Mouse (Mus musculus) left cerebral cortex, adult 18-20 months (tissue): ENCODE results near the gene Ino80b. TPM values are rescaled to one million over a fixed set of nuclear protein-coding genes. Genes with fewer than 3 reads are reported as not detected.

Experiments used
- DNase-seq, 2 experiments: peaks; one replicate each; pipeline ENCODE4 v3.0.0; 2021 to 2022; ENCODE audit warnings: low spot score in 2 of 2, mixed read lengths in 1 of 2
- total RNA-seq, 2 experiments: library from RNA; stranded (reverse); gene quantifications; 2 replicates each; pipeline ENCODE4 v1.2.3; 2021

The Ino80b gene
- total RNA-seq, 2 experiments from 2014 or later, result 23.1 to 26.3 TPM

GRCm38 (mm10) chr6:83118825-83119733 lies 6.2 kb downstream of the Ino80b start:
- DNase-seq, result no peak

- DNase-seq, result no peak
These were observed 6.9 kb downstream of the Ino80b start for GRCm38 (mm10) chr6:83118369-83118768.

- DNase-seq, result no peak
These were observed 7.6 kb downstream of the Ino80b start for GRCm38 (mm10) chr6:83117616-83118015.

GRCm38 (mm10) chr6:83117165-83117438 lies 8.1 kb downstream of the Ino80b start:
- DNase-seq, result no peak

- DNase-seq, result no peak
These were observed 8.7 kb downstream of the Ino80b start for GRCm38 (mm10) chr6:83116373-83117164.

- no peak for DNase-seq
These were observed 9.4 kb downstream of the Ino80b start for GRCm38 (mm10) chr6:83115682-83116372.

GRCm38 (mm10) chr6:83115011-83115671 lies 10.1 kb downstream of the Ino80b start, which contains the start of gene Mogs:
TSS of gene Mogs (plus strand) at chr6:83115496.
- peak; percentile 95 for DNase-seq

- no peak for DNase-seq
These were observed 13.6 kb downstream of the Ino80b start for GRCm38 (mm10) chr6:83111510-83112136.

GRCm38 (mm10) chr6:83108762-83109668 lies 16.2 kb downstream of the Ino80b start, which contains the start of gene Mrpl53:
TSS of gene Mrpl53 (plus strand) at chr6:83109040.
- DNase-seq, result peak; percentile 79 to 81

- DNase-seq, result peak; percentile 72 to 77
These were observed 17.4 kb downstream of the Ino80b start for GRCm38 (mm10) chr6:83107566-83108400.

GRCm38 (mm10) chr6:83104158-83104557 lies 21.1 kb downstream of the Ino80b start:
- DNase-seq, result no peak

GRCm38 (mm10) chr6:83103130-83103650 lies 22.0 kb downstream of the Ino80b start:
- DNase-seq, result no peak

GRCm38 (mm10) chr6:83101688-83102556 lies 23.3 kb downstream of the Ino80b start:
- DNase-seq, result peak in 1 of 2 experiments; percentile 56

GRCm38 (mm10) chr6:83101316-83101687 lies 23.9 kb downstream of the Ino80b start, which contains the start of the genes Ccdc142 and Gm42688:
TSS of gene Ccdc142 (plus strand) at chr6:83101601.
TSS of gene Gm42688 (plus strand) at chr6:83101617.
- peak; percentile 85 to 88 for DNase-seq

GRCm38 (mm10) chr6:83098411-83098810 lies 26.8 kb downstream of the Ino80b start:
- no peak for DNase-seq

GRCm38 (mm10) chr6:83095968-83096367 lies 29.3 kb downstream of the Ino80b start:
- no peak for DNase-seq
